Mouse (Mus musculus) embryo, embryonic 10 days (tissue): ENCODE data around the gene Camkk2.

Source experiments
- DNase-seq: peaks from one replicate; pipeline ENCODE4 v3.0.0-alpha.2; 2015; ENCODE audit warnings: low spot score

The Camkk2 gene

GRCm38 (mm10) chr5:122698701-122699060 is 80.5 kb downstream of the Camkk2 start:
- no peak for DNase-seq

DNA sequence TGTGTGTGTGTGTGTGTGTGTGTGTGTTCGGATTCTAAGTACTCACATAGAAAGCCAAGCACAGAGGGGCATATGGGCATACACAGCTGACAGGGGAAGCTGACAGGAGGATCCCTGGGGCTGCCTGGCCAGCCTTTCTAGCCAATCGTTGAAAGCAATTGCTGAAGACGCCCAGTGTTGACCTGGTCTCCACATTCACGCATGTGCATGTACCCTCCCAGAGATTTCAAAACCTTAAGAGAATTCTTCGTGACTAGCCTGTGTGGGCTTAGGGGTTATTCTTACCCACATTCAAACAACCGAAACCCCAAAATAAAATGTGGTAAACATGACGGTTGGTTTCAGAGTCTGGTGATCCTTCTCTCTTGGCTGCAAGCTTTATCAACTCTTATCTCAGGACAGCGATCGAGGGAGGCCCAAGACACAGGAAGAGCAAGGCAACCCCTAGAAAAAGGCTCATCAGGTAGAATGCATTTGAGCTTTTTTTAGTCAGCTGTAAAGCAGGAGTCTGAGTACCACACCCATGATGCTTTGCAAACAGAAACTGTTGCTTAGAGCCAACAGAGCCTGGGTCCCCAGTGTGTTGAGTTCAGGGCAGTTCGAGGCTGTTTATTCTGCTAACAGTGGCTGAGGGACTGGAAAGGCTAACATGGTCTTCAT is 81.0 kb downstream of the Camkk2 start:
- DNase-seq, result no peak

- no peak for DNase-seq
These were observed 83.7 kb downstream of the Camkk2 start for GRCm38 (mm10) chr5:122695516-122695915.

DNA sequence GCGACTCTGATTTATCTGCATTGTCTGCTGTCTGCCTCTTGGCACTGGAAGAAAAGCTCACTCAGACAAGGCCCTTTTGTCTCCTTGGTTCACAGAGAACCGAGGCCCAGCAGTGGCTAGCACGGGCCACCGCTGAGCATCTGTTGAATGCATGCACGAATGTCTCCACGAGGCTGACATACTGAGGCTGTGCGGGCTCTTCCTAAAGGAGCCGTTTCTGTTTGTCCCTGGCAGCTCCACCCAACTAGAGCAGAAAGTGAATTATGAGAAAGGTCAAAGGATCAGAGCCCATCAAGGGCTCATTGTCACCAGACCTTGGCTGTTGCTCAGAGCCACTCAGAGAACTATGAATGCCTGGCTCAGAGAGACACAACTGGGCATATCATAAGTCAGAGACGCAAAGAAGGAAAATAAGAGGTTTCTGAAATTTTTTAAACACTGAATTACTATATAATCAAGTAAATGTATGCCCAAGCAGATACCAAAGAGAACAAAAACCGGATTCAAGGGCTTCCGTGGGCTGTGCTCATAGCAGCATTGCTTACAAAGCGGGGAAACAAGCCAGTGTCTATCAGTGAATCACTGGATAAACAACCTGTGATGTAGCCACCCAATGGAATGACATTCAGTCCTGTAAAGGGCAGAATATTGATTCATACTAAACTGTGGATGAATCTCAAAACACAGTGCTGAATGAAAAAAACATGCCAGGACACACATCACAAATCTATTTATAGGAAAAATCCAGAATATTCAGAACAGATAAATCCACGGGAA is 85.6 kb downstream of the Camkk2 start:
- DNase-seq, result peak; percentile 87

DNA sequence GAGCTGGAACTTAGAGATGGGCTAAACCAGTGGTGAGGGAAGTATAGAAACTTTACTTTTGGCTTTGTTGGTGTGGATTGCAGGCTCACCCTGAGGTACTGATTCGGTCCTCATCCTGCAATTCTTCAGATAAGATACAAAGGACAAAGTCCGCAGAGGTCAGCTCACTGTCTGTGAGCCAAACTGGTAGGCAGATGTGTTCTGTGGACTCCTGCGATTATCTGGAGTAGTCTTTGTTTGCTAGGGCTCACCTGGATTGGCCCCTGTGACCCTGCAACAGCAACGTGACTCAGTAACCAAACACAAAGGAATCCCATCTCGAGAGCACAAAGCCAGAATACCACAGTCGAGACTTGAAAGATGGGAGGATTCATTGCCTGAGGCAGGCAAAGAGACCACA is 88.7 kb downstream of the Camkk2 start:
- DNase-seq, result no peak

GRCm38 (mm10) chr5:122689153-122689552 is 90.1 kb downstream of the Camkk2 start:
- DNase-seq, result no peak

DNA sequence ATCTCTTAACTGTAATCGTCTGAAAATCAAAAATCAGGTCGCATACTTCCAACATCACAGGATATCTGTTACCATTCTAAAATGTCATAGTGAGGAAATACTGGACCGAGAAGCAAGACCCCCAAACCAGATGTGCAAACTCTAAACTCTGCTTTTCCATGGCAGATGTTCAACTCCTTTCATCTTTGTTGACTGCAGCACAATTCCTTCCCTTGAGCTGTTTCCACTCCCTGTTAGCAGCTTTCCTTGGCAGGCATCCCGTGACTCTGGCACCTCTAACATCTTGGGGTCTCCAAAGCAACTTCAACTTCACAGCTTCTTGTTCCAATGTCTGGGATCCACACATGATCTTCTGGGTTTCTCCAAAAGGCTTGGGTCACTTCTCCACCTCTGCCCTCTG is 91.8 kb downstream of the Camkk2 start:
- DNase-seq, result no peak

DNA sequence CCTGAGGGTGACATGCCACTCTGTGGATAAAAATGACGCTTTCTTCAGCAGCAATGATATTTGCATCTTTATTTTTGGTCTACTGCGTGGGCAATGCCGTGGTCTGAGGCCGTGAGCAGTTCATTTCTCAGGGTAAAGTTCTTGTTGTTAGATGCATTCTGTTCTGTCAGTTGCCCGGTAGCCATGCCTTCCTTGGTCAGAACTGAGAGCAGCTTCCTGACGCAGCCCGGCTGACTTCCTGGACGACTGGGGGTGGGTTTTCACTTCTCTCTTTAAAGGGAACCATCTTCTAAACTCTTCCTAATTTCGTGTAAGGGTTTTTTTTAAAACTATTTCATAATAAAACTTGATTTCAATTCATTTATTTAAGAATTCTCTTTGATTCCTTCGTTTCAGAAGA is 95.3 kb downstream of the Camkk2 start:
- DNase-seq, result no peak

DNA sequence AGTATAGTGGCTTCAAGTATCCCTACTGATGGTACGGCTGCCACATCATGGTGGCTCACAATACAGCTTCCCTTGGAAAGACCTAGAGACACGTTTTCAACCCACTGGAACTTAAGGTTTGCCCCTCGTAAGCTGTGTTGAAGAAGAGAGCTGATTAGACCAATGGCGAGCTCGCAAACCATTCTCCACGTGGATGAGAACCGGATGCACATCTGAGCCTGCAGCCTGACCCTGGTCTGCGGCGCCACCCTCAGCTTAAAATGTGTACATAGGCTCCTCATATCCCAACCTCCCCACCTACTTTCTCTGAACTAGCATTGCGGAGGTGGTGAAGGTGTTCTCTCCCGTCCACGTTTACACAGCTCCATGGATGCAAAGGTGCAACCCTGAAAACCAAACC is 97.9 kb downstream of the Camkk2 start:
- DNase-seq, result no peak
